Mouse (Mus musculus) kidney, adult 2 months (tissue): ENCODE results near the gene Prss12. TPM values are rescaled to one million over a fixed set of nuclear protein-coding genes. Genes with fewer than 3 reads are reported as not detected.

Source experiments
- DNase-seq: peaks from one replicate; pipeline ENCODE4 v3.0.0; 2021
- H3K27ac ChIP-seq: fragments of 200-500 bp; 2 replicates; pipeline ENCODE4 v1.5.1; 2012; ENCODE audit warnings: low read depth, low read length, control low read depth, inconsistent platforms; ENCODE audit not compliant: insufficient read depth
- H3K27me3 ChIP-seq: fragments of 200-500 bp; replicated peaks from 2 replicates; pipeline ENCODE4 v1.6.1; 2012; ENCODE audit warnings: mild to moderate bottlenecking, moderate library complexity, low read length, inconsistent platforms; ENCODE audit not compliant: control insufficient read depth, insufficient read depth
- H3K36me3 ChIP-seq: fragments of 200-500 bp; 2 replicates; pipeline ENCODE4 v1.6.1; 2012; ENCODE audit warnings: mild to moderate bottlenecking, moderate library complexity, low read length, inconsistent platforms; ENCODE audit not compliant: control insufficient read depth, insufficient read depth
- H3K4me1 ChIP-seq: fragments of 200-500 bp; 2 replicates; pipeline ENCODE4 v1.6.1; 2011; ENCODE audit warnings: low read length; ENCODE audit not compliant: control insufficient read depth, insufficient read depth
- H3K4me3 ChIP-seq: fragments of 200-500 bp; 2 replicates; pipeline ENCODE4 v1.5.1; 2011; ENCODE audit warnings: mild to moderate bottlenecking, low read depth, low read length, control low read depth; ENCODE audit not compliant: insufficient read depth
- CTCF ChIP-seq: fragments of 200-500 bp; conservative IDR thresholded peaks from 2 replicates; pipeline ENCODE4 v1.5.1; 2011; ENCODE audit warnings: low read depth, mild to moderate bottlenecking, control low read depth, low read length, moderate library complexity, mixed read lengths; ENCODE audit not compliant: insufficient read depth, insufficient read length
- POLR2A ChIP-seq: fragments of 200-500 bp; IDR thresholded peaks from one replicate; pipeline ENCODE4 v1.6.1; 2011; ENCODE audit warnings: low read depth, low read length, control low read depth
- WGBS: fragments of 180-500 bp; shearing (Covaris S2); methylation state at CpG from one replicate; pipeline ENCODE4 v1.1.7; 2018; 5-methylcytosine and 5-hydroxymethylcytosine counted together
- polyA plus RNA-seq: library from polyadenylated mRNA; depleted of rRNA; stranded (reverse); fragments of >200 nt; gene quantifications from 2 replicates; pipeline ENCODE4 v1.2.3, GENCODE M21; 2012

Prss12 gene
- polyA plus RNA-seq, 1 experiment: 1.6 TPM

GRCm38 (mm10) chr3:123447538-123448059, 886 bp downstream of the Prss12 start:
- Histone ChIP-seq H3K27me3 (no peaks in the 10 kb centered on the region), H3K27ac (no peak overlapping the region), H3K4me3 (peak overlapping the region; percentile 47), H3K36me3 (no peaks in the 10 kb centered on the region), H3K4me1 (peaks cover 5% of the 10 kb centered on the region; the same call in 1 of the 2 replicates)
- no peak for TF ChIP-seq CTCF
- peak; percentile 22 for DNase-seq
- WGBS: 7% methylated on average over 13 of the region's 13 CpGs

DNA sequence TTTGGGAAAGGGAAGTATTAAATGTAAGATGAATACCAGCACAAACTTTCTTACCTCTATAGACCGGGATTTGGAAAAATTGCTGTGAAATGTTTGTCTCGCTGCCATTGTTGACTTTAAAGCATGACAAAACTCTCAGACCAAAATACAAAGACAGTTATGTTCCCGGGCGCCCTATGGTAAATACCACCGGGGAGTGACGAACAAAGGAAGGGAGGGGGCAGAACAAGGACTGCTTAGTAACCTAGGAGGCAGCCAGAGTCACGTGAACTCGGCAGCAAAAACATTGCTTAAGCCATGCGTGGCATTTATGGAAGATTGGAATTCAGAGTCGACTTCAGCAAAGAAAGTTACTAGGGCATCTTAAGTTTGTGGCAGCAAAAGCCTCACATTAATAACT, 1.4 kb downstream of the Prss12 start:
- no peaks in the 10 kb centered on the region for H3K27me3 ChIP-seq
- no peak for DNase-seq
- TF ChIP-seq CTCF (no peak), POLR2A (no peak)
- H3K27ac ChIP-seq: no peak overlapping the region
- 15% methylated on average over 10 of the region's 10 CpGs for WGBS
- H3K4me3 ChIP-seq: no peak overlapping the region
- peaks cover 5% of the 10 kb centered on the region; the same call in 1 of the 2 replicates for H3K4me1 ChIP-seq
- H3K36me3 ChIP-seq: no peaks in the 10 kb centered on the region

DNA sequence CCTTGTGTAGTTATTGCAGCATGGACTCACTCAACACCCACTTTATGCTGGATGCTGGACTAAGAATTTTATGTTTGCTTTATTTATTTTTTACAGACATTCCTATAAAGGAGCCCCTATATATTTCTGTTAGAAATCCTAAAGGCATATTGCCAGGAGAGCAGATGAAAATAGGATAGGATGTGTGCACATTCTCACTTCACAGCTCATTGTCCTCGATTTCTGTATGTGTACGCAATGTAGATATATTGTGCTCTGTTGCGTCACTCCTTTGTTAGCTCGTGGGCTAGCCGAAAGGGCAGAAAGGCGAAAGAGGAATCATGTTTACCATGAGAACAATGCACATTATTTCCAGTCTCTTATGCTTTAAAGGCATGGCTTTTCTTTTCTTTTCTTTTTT, 3.4 kb downstream of the Prss12 start:
- WGBS: 87% methylated on average over 6 of the region's 6 CpGs
- TF ChIP-seq POLR2A: no peak
- TF ChIP-seq CTCF: no peak
- H3K36me3 ChIP-seq: no peaks in the 10 kb centered on the region
- no peaks in the 10 kb centered on the region for H3K27me3 ChIP-seq
- no peak overlapping the region for H3K4me3 ChIP-seq
- no peak overlapping the region for H3K27ac ChIP-seq
- H3K4me1 ChIP-seq: peaks cover 5% of the 10 kb centered on the region; the same call in 1 of the 2 replicates
- DNase-seq: no peak

DNA sequence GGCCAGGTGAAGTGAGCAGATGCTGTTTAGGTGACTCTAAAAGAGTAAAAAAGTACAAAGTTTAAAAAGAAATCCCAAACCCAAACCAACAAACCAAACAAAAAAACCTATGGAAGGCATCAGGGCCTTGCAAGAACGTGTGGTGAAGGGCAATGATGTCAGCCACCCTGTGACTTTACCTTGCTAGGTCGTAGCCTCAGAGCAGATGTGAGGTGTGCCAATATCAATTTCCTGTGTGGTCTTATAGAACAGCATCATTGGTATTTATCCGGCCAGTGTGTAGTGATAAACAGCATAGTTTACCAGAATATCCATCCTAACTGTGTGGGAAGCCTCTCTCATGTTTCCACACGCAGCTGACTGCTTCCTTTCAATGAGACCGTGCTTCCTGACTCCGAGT, 6.2 kb downstream of the Prss12 start:
- WGBS: 59% methylated on average over 6 of the region's 6 CpGs
- H3K27me3 ChIP-seq: no peaks in the 10 kb centered on the region
- H3K36me3 ChIP-seq: no peaks in the 10 kb centered on the region
- H3K4me1 ChIP-seq: no peaks in the 10 kb centered on the region
- TF ChIP-seq POLR2A (no peak), CTCF (no peak)
- no peak for DNase-seq
- no peak overlapping the region for H3K27ac ChIP-seq
- no peak overlapping the region for H3K4me3 ChIP-seq

GRCm38 (mm10) chr3:123459492-123459891, 12.8 kb downstream of the Prss12 start:
- Histone ChIP-seq H3K27me3 (no peaks in the 10 kb centered on the region), H3K27ac (no peak overlapping the region), H3K36me3 (no peaks in the 10 kb centered on the region), H3K4me1 (no peaks in the 10 kb centered on the region), H3K4me3 (no peak overlapping the region)
- TF ChIP-seq CTCF (no peak), POLR2A (no peak)
- WGBS: 26% methylated on average over 1 of the region's 1 CpGs
- DNase-seq: no peak

GRCm38 (mm10) chr3:123460436-123460835, 13.7 kb downstream of the Prss12 start:
- H3K4me3 ChIP-seq: no peak overlapping the region
- H3K27ac ChIP-seq: no peak overlapping the region
- WGBS: 69% methylated on average over 1 of the region's 1 CpGs
- DNase-seq: no peak
- TF ChIP-seq POLR2A (no peak), CTCF (no peak)
- no peaks in the 10 kb centered on the region for H3K27me3 ChIP-seq
- no peaks in the 10 kb centered on the region for H3K36me3 ChIP-seq
- no peaks in the 10 kb centered on the region for H3K4me1 ChIP-seq

DNA sequence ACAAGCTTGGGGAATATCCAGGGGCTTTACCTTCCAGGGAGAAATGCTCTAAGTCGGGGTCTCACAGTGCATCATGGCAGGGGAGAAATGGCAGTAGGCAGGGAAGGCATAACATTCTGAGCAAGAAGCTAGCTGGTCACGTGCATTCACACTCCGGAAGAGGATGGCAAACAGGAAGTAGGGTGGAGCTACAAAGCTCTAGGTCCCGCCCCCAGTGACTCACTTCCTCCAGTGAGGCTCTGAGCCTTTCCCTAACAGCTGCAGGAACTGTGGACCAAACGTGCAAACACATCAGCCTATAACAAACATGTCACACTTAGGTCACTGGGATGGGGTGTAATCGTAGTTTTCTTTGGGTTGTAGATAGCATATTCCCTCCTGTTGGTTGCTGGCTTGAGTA, 15.6 kb downstream of the Prss12 start:
- no peak for DNase-seq
- no peak overlapping the region for H3K4me3 ChIP-seq
- no peaks in the 10 kb centered on the region for H3K4me1 ChIP-seq
- no peaks in the 10 kb centered on the region for H3K36me3 ChIP-seq
- no peak overlapping the region for H3K27ac ChIP-seq
- no peak for TF ChIP-seq CTCF
- no peak for TF ChIP-seq POLR2A
- no peaks in the 10 kb centered on the region for H3K27me3 ChIP-seq
- WGBS: 82% methylated on average over 6 of the region's 6 CpGs
